Mouse (Mus musculus): Measurements from ENCODE around the gene C1qb.

GRCm38 (mm10) chr4:136852119-136852518, 33.9 kb downstream of the C1qb start:
- TF ChIP-seq GATA1 (IDR thresholded peaks at IDR 0.05; ENCODE audit: low read length), result no peak
- TF ChIP-seq TAL1 (IDR thresholded peaks at IDR 0.05; ENCODE audit: low read length), result no peak
